Mouse (Mus musculus) layer of hippocampus, adult 2 months (tissue): Measurements from ENCODE around the gene Mindy4. TPM values are rescaled to one million over a fixed set of nuclear protein-coding genes. Genes with fewer than 3 reads are reported as not detected.

Experiments
- DNase-seq, 2 experiments: peaks; one replicate each; pipeline ENCODE4 v3.0.0; 2022; ENCODE audit warnings: low spot score in 2 of 2
- H3K27ac ChIP-seq: fragments of 200-600 bp; 2 replicates; pipeline ENCODE4 v1.8.1; 2022
- H3K4me3 ChIP-seq: fragments of 200-600 bp; 2 replicates; pipeline ENCODE4 v1.8.1; 2022; ENCODE audit warnings: mild to moderate bottlenecking
- CTCF ChIP-seq: fragments of 200-600 bp; conservative IDR thresholded peaks from 2 replicates; pipeline ENCODE4 v1.8.1; 2022; ENCODE audit warnings: antibody characterized with exemption, mild to moderate bottlenecking, moderate library complexity
- total RNA-seq, 2 experiments: library from RNA; stranded (reverse); gene quantifications; 2 replicates each; pipeline ENCODE4 v1.2.3; 2021

The Mindy4 gene
- total RNA-seq, 2 experiments from 2014 or later, result 13.0 to 14.5 TPM

DNA sequence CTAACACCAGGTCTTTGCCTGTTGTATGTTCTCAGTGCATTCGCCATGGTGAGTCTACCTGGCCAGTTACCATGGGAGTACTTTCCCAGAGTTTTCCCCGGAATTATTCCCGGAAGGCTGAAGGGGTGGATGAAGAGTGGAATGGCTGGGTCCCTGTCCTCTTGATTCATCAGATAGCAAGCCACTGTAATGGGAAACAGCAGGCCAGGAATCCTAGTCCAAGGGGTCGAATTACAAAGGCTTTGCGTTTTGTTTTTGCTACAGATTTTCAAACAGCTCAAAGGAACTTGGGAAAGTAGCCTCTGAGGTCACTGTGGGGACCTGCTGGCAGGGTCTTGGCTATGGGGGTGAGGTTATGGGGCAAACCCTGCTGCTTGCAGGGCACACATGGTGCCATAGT lies 108.8 kb downstream of the Mindy4 start:
- H3K27ac ChIP-seq, result no peak overlapping the region
- H3K4me3 ChIP-seq, result no peak overlapping the region
- no peak for DNase-seq
- TF ChIP-seq CTCF, result no peak

DNA sequence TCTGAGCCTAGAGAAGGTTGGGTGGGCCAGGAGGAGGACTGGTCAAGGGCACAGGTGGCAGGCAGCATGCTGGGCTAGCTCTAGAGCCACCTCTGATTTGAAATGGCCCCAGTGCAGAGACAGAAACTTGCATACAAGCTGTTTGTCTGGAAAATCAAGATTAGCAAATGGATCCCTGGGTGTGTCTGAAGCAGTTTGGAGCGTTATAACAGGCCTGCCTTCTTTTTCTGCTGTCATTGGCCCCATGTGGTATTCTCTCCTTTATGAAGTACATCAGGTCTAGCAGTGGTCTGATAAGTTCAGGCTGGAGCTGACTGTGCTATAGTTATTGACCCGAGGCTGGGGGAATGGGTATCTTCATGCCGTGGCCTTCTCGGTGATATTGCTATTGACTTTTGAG lies 110.7 kb downstream of the Mindy4 start:
- no peak for DNase-seq
- no peak for TF ChIP-seq CTCF
- H3K27ac ChIP-seq, result no peak overlapping the region
- no peak overlapping the region for H3K4me3 ChIP-seq

DNA sequence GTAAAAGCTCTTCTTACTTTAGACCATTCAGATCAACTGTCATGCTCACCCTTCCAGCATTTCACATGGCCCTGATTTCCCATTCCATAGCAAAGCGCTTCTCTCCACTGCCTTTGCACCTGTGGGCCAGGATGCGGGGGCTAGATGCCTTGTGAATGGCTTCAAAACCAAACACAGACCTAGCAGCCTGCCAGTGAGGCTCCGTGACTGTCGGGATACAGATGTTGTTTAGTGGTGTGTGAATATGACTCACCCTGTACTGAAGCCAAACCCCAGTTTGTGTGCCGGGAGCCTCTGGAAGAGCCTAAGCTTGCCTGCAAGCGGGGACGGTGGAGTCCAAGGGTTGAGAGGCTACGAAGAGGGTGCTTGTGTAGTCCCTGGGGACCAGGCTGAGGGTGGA lies 111.4 kb downstream of the Mindy4 start:
- Histone ChIP-seq H3K27ac (no peak overlapping the region), H3K4me3 (no peak overlapping the region)
- no peak for DNase-seq
- no peak for TF ChIP-seq CTCF

- TF ChIP-seq CTCF, result no peak
Measured at GRCm38 (mm10) chr6:55318597-55318996, 115.4 kb downstream of the Mindy4 start.

GRCm38 (mm10) chr6:55319585-55320551 lies 116.7 kb downstream of the Mindy4 start:
- no peak for DNase-seq
- Histone ChIP-seq H3K27ac (no peak overlapping the region), H3K4me3 (no peak overlapping the region)
- no peak for TF ChIP-seq CTCF

More at GRCm38 (mm10) chr6:55318597-55318996, 115.4 kb downstream of the Mindy4 start:
- H3K27ac ChIP-seq, result no peak overlapping the region
- H3K4me3 ChIP-seq, result no peak overlapping the region
- DNase-seq, result no peak

DNA sequence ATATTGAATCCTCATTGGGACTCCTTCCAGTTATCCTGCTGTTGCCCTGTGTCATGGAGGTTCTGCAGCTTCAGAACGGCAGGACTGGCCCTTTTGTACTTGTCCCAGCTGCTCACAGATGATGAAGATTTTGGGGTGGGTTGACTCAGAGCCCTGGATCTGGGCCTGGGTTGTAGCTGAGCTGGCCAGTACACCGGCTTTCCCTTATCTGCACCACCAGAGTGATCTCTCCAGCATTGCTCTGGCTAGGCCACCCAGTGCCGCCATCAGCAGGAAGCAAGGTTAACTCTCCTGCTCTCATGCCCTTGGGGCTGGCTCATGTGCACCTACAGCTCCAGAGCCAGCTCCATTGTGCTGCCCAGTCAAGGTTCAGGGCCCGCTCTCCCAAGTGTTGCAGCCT lies 117.7 kb downstream of the Mindy4 start:
- no peak overlapping the region for H3K4me3 ChIP-seq
- DNase-seq, result no peak
- no peak overlapping the region for H3K27ac ChIP-seq
- TF ChIP-seq CTCF, result no peak

DNA sequence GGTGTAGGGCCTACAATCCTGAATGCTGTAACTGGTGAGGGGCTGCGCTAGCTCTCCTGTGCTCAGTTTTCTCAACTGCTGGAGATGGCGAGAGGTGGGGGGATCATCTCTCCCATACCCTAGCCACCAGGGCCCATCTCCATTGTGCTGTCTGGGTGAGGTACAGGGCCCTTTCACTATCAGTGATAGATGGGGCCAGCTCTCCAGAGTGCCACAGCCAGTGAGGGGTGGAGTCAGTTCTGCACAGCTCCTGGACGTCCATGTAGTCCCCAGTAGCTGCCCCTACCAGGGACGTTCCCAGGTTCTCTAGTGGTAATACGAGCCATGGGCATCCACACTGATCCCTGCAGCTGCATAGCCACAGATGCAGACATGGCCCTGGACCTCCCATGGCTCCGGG lies 118.3 kb downstream of the Mindy4 start:
- H3K4me3 ChIP-seq, result no peak overlapping the region
- no peak for TF ChIP-seq CTCF
- no peak for DNase-seq

DNA sequence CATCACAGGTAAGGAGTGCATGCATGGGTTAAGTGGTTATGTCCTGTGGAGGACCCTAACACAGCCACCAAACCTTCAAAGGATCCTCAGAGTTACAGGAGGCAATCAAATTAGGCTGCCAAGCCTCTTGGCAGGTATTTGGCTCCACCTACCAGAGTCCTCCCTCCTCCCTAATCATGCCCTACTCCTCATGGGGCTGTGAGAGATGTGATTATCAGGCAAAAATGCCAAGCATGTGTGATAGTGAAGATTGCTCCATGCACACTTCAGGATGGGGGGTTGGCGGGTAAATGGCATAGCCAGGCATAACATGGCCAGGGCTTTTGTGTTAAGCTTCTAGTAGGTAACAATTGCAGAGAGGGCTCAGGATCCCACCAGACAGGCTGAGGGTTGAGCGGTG lies 119.8 kb downstream of the Mindy4 start:
- H3K4me3 ChIP-seq, result no peak overlapping the region
- H3K27ac ChIP-seq, result no peak overlapping the region
- DNase-seq, result no peak
- no peak for TF ChIP-seq CTCF

More for the DNA sequence above, 118.3 kb downstream of the Mindy4 start:
- H3K27ac ChIP-seq, result no peak overlapping the region

DNA sequence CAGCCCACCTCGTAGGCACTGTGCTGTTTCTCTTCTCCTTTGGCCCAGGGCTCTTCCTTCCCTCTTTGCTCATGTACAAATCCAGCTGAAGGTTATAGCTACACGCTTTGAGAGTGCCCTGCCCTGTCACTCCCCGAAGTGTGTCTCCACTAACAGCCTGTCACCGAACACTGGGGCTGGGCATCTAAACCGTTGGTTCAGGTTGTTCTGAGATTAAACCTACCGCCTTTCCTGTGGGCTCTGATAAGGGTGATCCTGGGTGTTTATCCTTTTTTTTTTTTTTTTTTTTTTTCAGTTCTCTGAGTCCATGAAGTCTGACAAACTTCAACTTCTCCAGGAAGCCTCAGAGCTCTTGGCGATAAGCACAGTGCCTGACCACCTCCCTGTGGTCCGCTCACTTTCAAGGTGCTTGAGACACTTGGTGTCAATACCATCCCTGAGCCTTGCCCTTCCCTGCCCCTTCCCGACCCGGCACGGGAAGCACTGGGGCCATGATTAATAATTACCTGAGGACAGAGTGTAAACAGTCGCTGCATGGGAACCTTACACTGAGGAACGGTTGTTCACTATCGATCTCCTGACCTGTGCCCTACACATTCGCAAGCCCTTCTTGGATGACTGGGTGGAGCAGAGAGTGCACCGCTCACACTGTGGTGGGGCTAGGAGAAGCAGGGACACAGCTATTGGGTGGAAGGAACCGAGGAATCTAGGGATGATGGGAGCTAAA lies 120.9 kb downstream of the Mindy4 start:
- TF ChIP-seq CTCF, result no peak
- H3K27ac ChIP-seq, result no peak overlapping the region
- H3K4me3 ChIP-seq, result no peak overlapping the region
- DNase-seq, result no peak

DNA sequence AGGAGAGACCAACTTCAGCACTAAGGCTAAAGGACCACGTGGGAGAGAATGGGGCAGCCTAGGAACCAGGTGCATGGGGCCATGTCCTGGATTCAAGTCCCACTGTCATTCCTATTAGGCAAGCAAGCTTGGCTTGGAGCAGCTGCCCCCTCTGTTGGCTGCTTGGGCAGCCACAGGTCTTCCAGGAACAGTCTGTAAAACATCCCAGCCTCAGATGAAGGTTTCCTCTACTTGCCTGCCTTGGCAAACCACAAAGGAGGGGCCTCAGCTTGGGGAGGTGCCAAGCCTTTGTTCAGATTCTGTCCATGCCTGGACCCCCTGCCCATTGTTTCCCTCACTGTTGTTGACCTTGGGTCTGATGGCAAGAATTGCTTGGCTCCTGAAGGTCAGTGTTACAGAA lies 121.6 kb downstream of the Mindy4 start:
- Histone ChIP-seq H3K4me3 (no peak overlapping the region), H3K27ac (no peak overlapping the region)
- no peak for DNase-seq
- TF ChIP-seq CTCF, result 0 out of 2 replicates have a peak, but pooled peaks have one; percentile 23

GRCm38 (mm10) chr6:55326299-55326698 lies 123.1 kb downstream of the Mindy4 start:
- H3K27ac ChIP-seq, result no peak overlapping the region
- TF ChIP-seq CTCF, result no peak

GRCm38 (mm10) chr6:55327326-55327725 lies 124.1 kb downstream of the Mindy4 start:
- Histone ChIP-seq H3K4me3 (no peak overlapping the region), H3K27ac (no peak overlapping the region)
- TF ChIP-seq CTCF, result no peak
- DNase-seq, result no peak

More at GRCm38 (mm10) chr6:55326299-55326698, 123.1 kb downstream of the Mindy4 start:
- H3K4me3 ChIP-seq, result no peak overlapping the region
- DNase-seq, result no peak

DNA sequence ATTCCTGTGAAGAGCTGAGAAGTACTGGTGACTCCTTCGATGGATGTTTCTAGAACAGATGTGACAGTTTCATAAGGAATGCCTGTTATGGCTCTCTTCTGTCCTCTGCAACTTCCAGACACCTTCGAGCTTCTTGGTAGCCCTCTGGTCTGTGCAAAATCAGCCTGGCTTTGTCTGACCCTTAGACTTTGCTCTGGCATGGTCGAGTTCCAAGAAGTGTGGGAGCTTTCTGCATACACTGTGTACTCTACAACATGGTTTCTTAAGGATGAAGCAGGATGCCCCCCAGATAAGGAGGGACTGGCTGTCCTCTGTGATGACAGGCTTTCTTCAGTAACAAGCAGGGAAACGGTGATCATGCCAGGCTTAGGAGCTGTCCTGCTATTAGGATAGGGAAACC lies 125.0 kb downstream of the Mindy4 start:
- Histone ChIP-seq H3K27ac (no peak overlapping the region), H3K4me3 (no peak overlapping the region)
- DNase-seq, result no peak
- no peak for TF ChIP-seq CTCF
